Mouse (Mus musculus) brain, embryonic 14.5 days (tissue): ENCODE measurements around the gene Cyp11a1.

ENCODE experiments used
- CTCF ChIP-seq: fragments of 200-500 bp; IDR thresholded peaks from 2 replicates; pipeline ENCODE4 v1.5.1; 2012; ENCODE audit warnings: inconsistent platforms, mild to moderate bottlenecking, moderate library complexity, borderline replicate concordance; ENCODE audit not compliant: insufficient read depth, insufficient read length; ENCODE audit errors: extremely low read depth
- POLR2A ChIP-seq: fragments of 200-500 bp; IDR thresholded peaks from 2 replicates; pipeline ENCODE4 v1.6.1; 2012; ENCODE audit warnings: mild to moderate bottlenecking, inconsistent platforms, borderline replicate concordance; ENCODE audit not compliant: poor library complexity, insufficient read depth, insufficient read length, severe bottlenecking; ENCODE audit errors: extremely low read depth

DNA sequence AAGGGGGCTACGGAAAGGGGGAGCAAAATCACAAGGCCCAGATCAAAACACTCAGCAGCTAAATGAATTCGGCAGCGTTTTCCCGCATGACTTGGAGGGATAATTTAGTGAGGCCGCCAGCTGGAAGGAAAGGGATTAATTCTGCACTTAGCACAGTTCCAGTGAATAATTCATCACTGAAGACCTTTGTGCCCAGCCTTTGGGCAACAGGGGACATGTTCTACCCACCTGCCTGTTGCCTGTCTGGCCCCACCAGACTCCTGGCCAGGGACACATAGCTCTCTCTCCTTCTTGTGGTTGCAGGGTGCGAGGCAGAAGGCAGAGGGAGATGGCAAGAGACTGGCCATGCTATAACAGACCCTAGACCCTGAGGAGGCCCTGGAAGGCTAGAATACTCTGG lies 59.3 kb downstream of the Cyp11a1 start:
- TF ChIP-seq CTCF (no peak), POLR2A (no peak)
